Mouse (Mus musculus) macrophage (primary cell): ENCODE measurements around the gene Mocs2. TPM values are rescaled to one million over a fixed set of nuclear protein-coding genes. Genes with fewer than 3 reads are reported as not detected.

ENCODE experiments used
- H3K27ac ChIP-seq: fragments of 350-480 bp; formaldehyde crosslinking; 2 replicates; pipeline ENCODE4 v1.9.0; 2021
- H3K36me3 ChIP-seq: fragments of 350-480 bp; formaldehyde crosslinking; 2 replicates; pipeline ENCODE4 v1.9.0; 2021; ENCODE audit errors: inconsistent target
- H3K4me3 ChIP-seq: fragments of 350-480 bp; formaldehyde crosslinking; 2 replicates; pipeline ENCODE4 v1.9.0; 2021; ENCODE audit errors: inconsistent target
- H3K79me2 ChIP-seq: fragments of 350-480 bp; formaldehyde crosslinking; 2 replicates; pipeline ENCODE4 v1.9.0; 2021; ENCODE audit errors: inconsistent target
- WGBS: methylation state at CpG from one replicate; pipeline ENCODE4 v1.1.7; 2026; ENCODE audit warnings: inconsistent platforms; ENCODE audit not compliant: missing documents; 5-methylcytosine and 5-hydroxymethylcytosine counted together
- polyA plus RNA-seq: library from polyadenylated mRNA; stranded (reverse); fragments of 250-400 nt; gene quantifications from 3 replicates; pipeline ENCODE4 v1.2.4, GENCODE M21; 2018; ENCODE audit warnings: inconsistent platforms
- total RNA-seq, 78 experiments: library from RNA; depleted of rRNA; stranded (reverse); fragments of 250-400 nt; gene quantifications; 1 replicate in 9 of 78; 2 replicates in 24 of 78; 3 replicates in 43 of 78; 4 replicates in 2 of 78; pipeline ENCODE4 v1.2.4; 2018; ENCODE audit warnings: inconsistent platforms in 56 of 78

The Mocs2 gene
- total RNA-seq (2018; cell fraction: chromatin; rRNA removed): 100 to 1,000 TPM in 1 of 26 experiments, 10 to 100 TPM in 25; 17.3 to 123 (median 57.6) TPM
- total RNA-seq (2018; cell fraction: cytosol; rRNA removed): 100 to 1,000 TPM in 5 of 26 experiments, 10 to 100 TPM in 21; 53.2 to 113 (median 77.5) TPM
- 100 to 1,000 TPM in 1 of 26 experiments, 10 to 100 TPM in 25; 18.2 to 124 (median 48.9) TPM for total RNA-seq (2018; cell fraction: nucleus; rRNA removed)
- polyA plus RNA-seq: 68.1 to 80.7 TPM (median 77.9 TPM) in 3 replicates

DNA sequence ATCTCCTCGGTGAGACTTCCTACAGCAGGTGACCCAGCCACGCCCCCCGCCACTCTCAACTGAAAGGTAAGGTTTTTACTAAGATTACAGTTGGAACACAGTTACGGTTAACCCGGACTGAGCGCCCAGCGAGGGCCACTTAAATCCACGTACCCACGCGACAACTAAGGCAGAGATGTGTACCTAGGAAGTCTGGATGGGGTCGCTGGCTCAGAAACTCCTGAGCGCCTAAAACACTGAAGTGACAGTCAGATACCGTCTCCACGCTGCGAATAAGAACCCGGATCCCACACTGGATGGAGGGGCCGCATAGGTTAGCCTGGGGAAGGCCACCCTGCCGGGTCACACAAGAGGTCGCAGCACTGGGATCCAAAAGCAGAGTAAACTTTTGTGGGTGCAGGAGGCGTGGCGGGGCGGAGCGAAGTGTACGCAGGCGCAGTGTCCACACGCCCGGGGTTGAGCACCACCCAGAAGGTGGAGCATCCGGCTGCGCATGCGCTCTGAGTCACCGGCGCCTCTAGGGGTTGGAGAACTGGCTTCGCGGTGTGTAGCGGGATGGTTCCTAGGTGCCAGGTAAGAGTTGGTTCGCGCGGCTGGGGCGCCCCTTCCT lies at the start of gene Mocs2:
TSS of gene Mocs2 (plus strand) at position 486 of the 610 bp plus-strand sequence.
- WGBS: under 1% methylated on average over 39 of the region's 39 CpGs
- peaks cover 48% of the 10 kb centered on the region for H3K79me2 ChIP-seq
- H3K36me3 ChIP-seq: peaks cover 20% of the 10 kb centered on the region
- H3K27ac ChIP-seq: peak within 1 kb of the TSS; percentile 29
- peak within 1 kb of the TSS; percentile 95 for H3K4me3 ChIP-seq

- WGBS: 100% methylated on average over 1 of the region's 1 CpGs
- Histone ChIP-seq H3K79me2 (no peaks in the 10 kb centered on the region), H3K4me3 (no peak overlapping the region), H3K27ac (no peak overlapping the region), H3K36me3 (no peaks in the 10 kb centered on the region)
These were observed 26.5 kb upstream of the Mocs2 start for GRCm38 (mm10) chr13:114791511-114791910.

GRCm38 (mm10) chr13:114793250-114794030 lies 24.6 kb upstream of the Mocs2 start:
- WGBS: 40% methylated on average over 6 of the region's 6 CpGs
- Histone ChIP-seq H3K79me2 (no peaks in the 10 kb centered on the region), H3K36me3 (no peaks in the 10 kb centered on the region), H3K4me3 (no peak overlapping the region), H3K27ac (no peak overlapping the region)

DNA sequence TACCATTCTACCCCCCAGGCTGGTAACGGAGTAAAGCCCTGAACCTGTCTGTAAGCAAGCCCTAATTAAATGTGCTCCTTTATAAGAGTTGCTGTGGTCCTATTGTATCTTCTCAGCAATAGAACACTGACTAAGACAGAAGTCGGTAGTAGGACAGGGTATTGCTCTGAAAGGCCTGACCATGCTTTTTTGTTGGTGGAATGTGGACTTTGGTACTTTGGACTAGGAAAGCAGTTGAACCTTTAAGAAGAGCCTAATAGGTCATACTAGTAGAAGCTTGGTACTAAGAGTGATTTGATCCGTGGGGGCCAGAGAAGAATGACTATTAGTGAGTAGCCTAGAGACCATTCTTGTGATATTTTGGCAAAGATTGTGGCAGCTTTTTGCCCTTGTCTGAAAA lies 16.2 kb upstream of the Mocs2 start:
- H3K27ac ChIP-seq: no peak overlapping the region
- no peaks in the 10 kb centered on the region for H3K79me2 ChIP-seq
- WGBS: 97% methylated on average over 3 of the region's 3 CpGs
- no peaks in the 10 kb centered on the region for H3K36me3 ChIP-seq
- H3K4me3 ChIP-seq: no peak overlapping the region

- Histone ChIP-seq H3K4me3 (no peak overlapping the region), H3K27ac (no peak overlapping the region), H3K36me3 (no peaks in the 10 kb centered on the region), H3K79me2 (no peaks in the 10 kb centered on the region)
- 96% methylated on average over 2 of the region's 2 CpGs for WGBS
These were observed 15.1 kb upstream of the Mocs2 start for GRCm38 (mm10) chr13:114802971-114803370.

- no peak overlapping the region for H3K27ac ChIP-seq
- H3K79me2 ChIP-seq: no peaks in the 10 kb centered on the region
- no peak overlapping the region for H3K4me3 ChIP-seq
- 97% methylated on average over 5 of the region's 5 CpGs for WGBS
- H3K36me3 ChIP-seq: no peaks in the 10 kb centered on the region
These were observed 8.3 kb upstream of the Mocs2 start for GRCm38 (mm10) chr13:114809624-114810210.

- peaks cover 55% of the 10 kb centered on the region for H3K79me2 ChIP-seq
- WGBS: 15% methylated on average over 9 of the region's 9 CpGs
- peak overlapping the region; percentile 29 for H3K27ac ChIP-seq
- H3K36me3 ChIP-seq: peaks cover 23% of the 10 kb centered on the region
- peak overlapping the region; percentile 95 for H3K4me3 ChIP-seq
These were observed 477 bp downstream of the Mocs2 start for GRCm38 (mm10) chr13:114818513-114818912.

GRCm38 (mm10) chr13:114822871-114823270 lies 4.8 kb downstream of the Mocs2 start:
- Histone ChIP-seq H3K4me3 (no peak overlapping the region), H3K36me3 (peaks cover 63% of the 10 kb centered on the region), H3K79me2 (peaks cover 60% of the 10 kb centered on the region), H3K27ac (no peak overlapping the region)
- 97% methylated on average over 2 of the region's 2 CpGs for WGBS

DNA sequence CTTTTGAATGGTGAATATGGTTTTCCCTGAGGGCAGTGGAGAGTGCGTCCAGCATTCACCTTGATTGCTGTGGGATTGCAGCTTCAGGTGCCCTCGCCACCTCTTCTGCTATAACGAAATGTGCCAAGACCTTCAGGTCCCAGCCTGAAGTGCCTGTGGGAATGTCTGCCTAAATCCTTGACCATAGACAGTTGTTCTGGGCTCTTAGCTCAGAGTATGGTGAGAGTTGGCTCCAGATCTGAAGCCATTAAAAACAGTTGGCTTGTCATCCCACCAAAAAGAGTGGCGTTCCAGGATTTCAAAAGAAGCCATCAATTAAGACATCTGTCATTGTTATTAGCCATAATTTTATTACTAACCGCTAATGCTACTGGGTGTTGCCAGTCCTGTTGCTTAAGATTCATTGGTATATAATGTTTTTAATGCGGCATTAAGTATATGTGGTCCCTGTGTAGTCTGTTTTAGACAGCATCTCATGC lies 7.4 kb downstream of the Mocs2 start:
- WGBS: 92% methylated on average over 6 of the region's 6 CpGs
- Histone ChIP-seq H3K79me2 (peaks cover 37% of the 10 kb centered on the region), H3K27ac (no peak overlapping the region), H3K36me3 (peaks cover 75% of the 10 kb centered on the region), H3K4me3 (no peak overlapping the region)

GRCm38 (mm10) chr13:114831367-114831833 lies 13.4 kb downstream of the Mocs2 start:
- 90% methylated on average over 4 of the region's 4 CpGs for WGBS
- no peak overlapping the region for H3K27ac ChIP-seq
- peaks cover 39% of the 10 kb centered on the region for H3K36me3 ChIP-seq
- no peak overlapping the region for H3K4me3 ChIP-seq
- no peaks in the 10 kb centered on the region for H3K79me2 ChIP-seq

DNA sequence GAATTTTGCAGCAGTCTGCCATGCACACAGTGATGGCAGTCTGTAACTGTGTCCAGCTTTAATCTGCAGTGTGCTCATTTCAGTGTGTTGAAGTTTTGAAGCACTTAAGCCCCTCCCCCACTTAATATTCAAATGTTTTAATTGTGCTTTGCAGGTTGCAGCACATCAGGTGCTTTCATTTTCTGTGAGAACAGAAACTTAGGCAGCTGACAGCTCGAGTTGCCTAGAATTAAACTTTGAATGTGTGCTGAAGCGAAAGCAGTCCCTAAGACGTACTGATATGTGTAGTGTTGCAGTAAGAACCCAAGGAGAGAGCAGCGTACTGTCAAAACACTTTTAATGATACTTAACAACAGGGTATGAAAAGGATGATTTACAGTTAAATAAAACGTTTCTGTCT lies 14.7 kb downstream of the Mocs2 start:
- no peak overlapping the region for H3K27ac ChIP-seq
- WGBS: 76% methylated on average over 5 of the region's 5 CpGs
- H3K4me3 ChIP-seq: no peak overlapping the region
- H3K36me3 ChIP-seq: peaks cover 25% of the 10 kb centered on the region
- H3K79me2 ChIP-seq: no peaks in the 10 kb centered on the region

- H3K79me2 ChIP-seq: no peaks in the 10 kb centered on the region
- H3K27ac ChIP-seq: no peak overlapping the region
- H3K36me3 ChIP-seq: peaks cover 19% of the 10 kb centered on the region
- H3K4me3 ChIP-seq: no peak overlapping the region
- 93% methylated on average over 4 of the region's 4 CpGs for WGBS
These were observed 15.3 kb downstream of the Mocs2 start for GRCm38 (mm10) chr13:114833351-114833750.

DNA sequence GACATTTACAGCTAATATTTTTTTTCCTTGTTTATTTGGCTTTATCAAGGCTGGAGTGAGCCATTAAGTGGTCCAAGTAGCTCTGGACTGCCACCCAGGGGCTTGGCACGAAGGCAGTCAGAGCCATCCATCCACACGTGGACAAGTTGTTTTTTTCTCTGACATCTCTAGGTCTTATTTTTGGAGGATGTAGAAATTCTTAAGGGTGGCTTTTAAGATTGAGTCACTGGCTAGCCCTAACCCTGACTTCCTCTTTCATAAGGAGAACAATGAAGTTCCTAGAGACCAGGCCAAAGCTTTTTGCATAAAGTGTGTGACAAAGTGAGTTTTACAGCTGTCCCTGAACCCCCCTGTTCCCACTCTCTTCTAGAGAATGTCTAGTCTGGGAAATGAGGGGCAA lies 16.5 kb downstream of the Mocs2 start:
- Histone ChIP-seq H3K27ac (no peak overlapping the region), H3K4me3 (no peak overlapping the region), H3K36me3 (peaks cover 13% of the 10 kb centered on the region), H3K79me2 (no peaks in the 10 kb centered on the region)
- WGBS: 0% methylated on average over 2 of the region's 2 CpGs

GRCm38 (mm10) chr13:114837061-114837460 lies 19.0 kb downstream of the Mocs2 start:
- H3K27ac ChIP-seq: no peak overlapping the region
- H3K36me3 ChIP-seq: no peaks in the 10 kb centered on the region
- H3K79me2 ChIP-seq: no peaks in the 10 kb centered on the region
- WGBS: 42% methylated on average over 7 of the region's 7 CpGs
- H3K4me3 ChIP-seq: no peak overlapping the region
